Mouse (Mus musculus) forebrain, embryonic 14.5 days (tissue): ENCODE measurements around the gene Pcnx2. TPM values are rescaled to one million over a fixed set of nuclear protein-coding genes. Genes with fewer than 3 reads are reported as not detected.

Experiments
- ATAC-seq: fragments of 200-750 bp; cut with Nextera tagmentation; 2 replicates; pipeline ENCODE4 v1.8.0; 2017; ENCODE audit warnings: mild to moderate bottlenecking, moderate library complexity
- DNase-seq: peaks from one replicate; pipeline ENCODE4 v3.0.0-alpha.2; 2015; ENCODE audit warnings: low spot score
- H3K27ac ChIP-seq: fragments of 300-500 bp; sonication (generic); 2 replicates; pipeline ENCODE4 v1.5.1; 2014; ENCODE audit warnings: low read depth, mild to moderate bottlenecking, control low read depth, low read length, moderate library complexity
- H3K27me3 ChIP-seq: fragments of 300-500 bp; sonication (generic); replicated peaks from 2 replicates; pipeline ENCODE4 v1.6.1; 2014; ENCODE audit warnings: low read length, control low read depth, mixed read lengths; ENCODE audit not compliant: control insufficient read depth, insufficient read depth
- H3K36me3 ChIP-seq: fragments of 300-500 bp; sonication (generic); 2 replicates; pipeline ENCODE4 v1.6.1; 2014; ENCODE audit warnings: low read length, control low read depth; ENCODE audit not compliant: control insufficient read depth, insufficient read depth
- H3K4me1 ChIP-seq: fragments of 300-500 bp; sonication (generic); 2 replicates; pipeline ENCODE4 v1.6.1; 2014; ENCODE audit warnings: antibody characterized with exemption, low read length, control low read depth; ENCODE audit not compliant: control insufficient read depth, insufficient read depth
- H3K4me2 ChIP-seq: fragments of 300-500 bp; sonication (generic); 2 replicates; pipeline ENCODE4 v1.6.1; 2014; ENCODE audit warnings: mild to moderate bottlenecking, control low read depth, low read length
- H3K4me3 ChIP-seq: fragments of 300-500 bp; sonication (generic); 2 replicates; pipeline ENCODE4 v1.5.1; 2014; ENCODE audit warnings: low read depth, low read length, control low read depth
- H3K9ac ChIP-seq: fragments of 300-500 bp; sonication (generic); 2 replicates; pipeline ENCODE4 v1.6.1; 2014; ENCODE audit warnings: mild to moderate bottlenecking, low read length, control low read depth, moderate library complexity
- H3K9me3 ChIP-seq: fragments of 300-500 bp; sonication (generic); replicated peaks from 2 replicates; pipeline ENCODE4 v1.6.1; 2016; ENCODE audit warnings: low read length, control low read depth, mixed read lengths; ENCODE audit not compliant: control insufficient read depth
- WGBS: fragments of 180-500 bp; shearing (Covaris S2); extraction: QIAGEN DNeasy Blood & Tissue Kit; methylation state at CpG from one replicate; pipeline ENCODE4 v1.1.7; 2014; 5-methylcytosine and 5-hydroxymethylcytosine counted together
- polyA plus RNA-seq: library from polyadenylated mRNA; unstranded; fragments of >200 nt; fragmentation: Nextera tagmentation; extraction: Ambion mirVana; gene quantifications from 2 replicates; pipeline ENCODE4 v1.2.1, GENCODE M21; 2014

The Pcnx2 gene
- polyA plus RNA-seq, 1 experiment from 2014 or later = 2.6 TPM

GRCm38 (mm10) chr8:125733964-125734956 lies 163.9 kb downstream of the Pcnx2 start:
- Histone ChIP-seq H3K4me3 (peak overlapping the region; percentile 64), H3K27ac (no peak overlapping the region), H3K9ac (peak overlapping the region; percentile 77), H3K9me3 (no peaks in the 10 kb centered on the region), H3K36me3 (no peaks in the 10 kb centered on the region), H3K4me1 (peaks cover 4% of the 10 kb centered on the region; the same call in 1 of the 2 replicates), H3K4me2 (peak overlapping the region; percentile 84), H3K27me3 (no peaks in the 10 kb centered on the region)
- DNase-seq (peak; percentile 95), ATAC-seq (peak; percentile 95)
- WGBS = 7% methylated on average over 51 of the region's 52 CpGs

GRCm38 (mm10) chr8:125729746-125730145 lies 168.4 kb downstream of the Pcnx2 start, which contains the start of gene Ntpcr:
Ntpcr (plus strand) TSS chr8:125729963.
- H3K9ac ChIP-seq = no peak within 1 kb of the TSS
- no peaks in the 10 kb centered on the region for H3K36me3 ChIP-seq
- H3K4me3 ChIP-seq = no peak within 1 kb of the TSS
- no peak within 1 kb of the TSS for H3K27ac ChIP-seq
- H3K4me1 ChIP-seq = peaks cover 4% of the 10 kb centered on the region; the same call in 1 of the 2 replicates
- H3K9me3 ChIP-seq = no peaks in the 10 kb centered on the region
- 85% methylated on average over 7 of the region's 7 CpGs for WGBS
- no peak within 1 kb of the TSS for H3K4me2 ChIP-seq
- ATAC-seq (no peak), DNase-seq (no peak)
- no peaks in the 10 kb centered on the region for H3K27me3 ChIP-seq

- no peaks in the 10 kb centered on the region for H3K36me3 ChIP-seq
- DNase-seq (no peak), ATAC-seq (no peak)
- no peaks in the 10 kb centered on the region for H3K27me3 ChIP-seq
- WGBS = 58% methylated on average over 8 of the region's 8 CpGs
- no peak overlapping the region for H3K4me3 ChIP-seq
- H3K4me1 ChIP-seq = no peaks in the 10 kb centered on the region
- H3K4me2 ChIP-seq = no peak overlapping the region
- no peak overlapping the region for H3K9ac ChIP-seq
- H3K9me3 ChIP-seq = no peaks in the 10 kb centered on the region
- no peak overlapping the region for H3K27ac ChIP-seq
These were observed 170.3 kb downstream of the Pcnx2 start for GRCm38 (mm10) chr8:125727797-125728196.

GRCm38 (mm10) chr8:125726986-125727385 lies 171.1 kb downstream of the Pcnx2 start:
- WGBS = 87% methylated on average over 5 of the region's 5 CpGs
- no peak for ATAC-seq
- H3K27ac ChIP-seq = no peak overlapping the region

GRCm38 (mm10) chr8:125726143-125726542 lies 172.0 kb downstream of the Pcnx2 start:
- no peak overlapping the region for H3K4me2 ChIP-seq
- no peak overlapping the region for H3K9ac ChIP-seq
- H3K9me3 ChIP-seq = no peaks in the 10 kb centered on the region
- WGBS = 94% methylated on average over 4 of the region's 4 CpGs
- no peaks in the 10 kb centered on the region for H3K36me3 ChIP-seq
- H3K27ac ChIP-seq = no peak overlapping the region
- ATAC-seq = no peak
- no peaks in the 10 kb centered on the region for H3K4me1 ChIP-seq
- H3K27me3 ChIP-seq = no peaks in the 10 kb centered on the region
- no peak for DNase-seq
- no peak overlapping the region for H3K4me3 ChIP-seq

More at GRCm38 (mm10) chr8:125726986-125727385, 171.1 kb downstream of the Pcnx2 start:
- H3K4me2 ChIP-seq = no peak overlapping the region
- no peaks in the 10 kb centered on the region for H3K9me3 ChIP-seq
- no peak overlapping the region for H3K4me3 ChIP-seq
- no peaks in the 10 kb centered on the region for H3K27me3 ChIP-seq
- no peaks in the 10 kb centered on the region for H3K4me1 ChIP-seq
- H3K36me3 ChIP-seq = no peaks in the 10 kb centered on the region
- no peak for DNase-seq
- no peak overlapping the region for H3K9ac ChIP-seq

- Histone ChIP-seq H3K9ac (no peak overlapping the region), H3K4me3 (no peak overlapping the region), H3K4me1 (no peaks in the 10 kb centered on the region), H3K4me2 (no peak overlapping the region), H3K27me3 (no peaks in the 10 kb centered on the region), H3K27ac (no peak overlapping the region), H3K9me3 (no peaks in the 10 kb centered on the region), H3K36me3 (no peaks in the 10 kb centered on the region)
- DNase-seq (no peak), ATAC-seq (no peak)
- 84% methylated on average over 6 of the region's 6 CpGs for WGBS
These were observed 172.9 kb downstream of the Pcnx2 start for GRCm38 (mm10) chr8:125725037-125725820.

- Histone ChIP-seq H3K4me3 (no peak overlapping the region), H3K9me3 (no peaks in the 10 kb centered on the region), H3K4me2 (no peak overlapping the region), H3K4me1 (no peaks in the 10 kb centered on the region), H3K27ac (no peak overlapping the region), H3K36me3 (no peaks in the 10 kb centered on the region), H3K27me3 (no peaks in the 10 kb centered on the region), H3K9ac (no peak overlapping the region)
- 92% methylated on average over 6 of the region's 6 CpGs for WGBS
- DNase-seq = no peak
- no peak for ATAC-seq
These were observed 174.7 kb downstream of the Pcnx2 start for GRCm38 (mm10) chr8:125723437-125723836.

GRCm38 (mm10) chr8:125722675-125723074 lies 175.4 kb downstream of the Pcnx2 start:
- DNase-seq (no peak), ATAC-seq (no peak)
- Histone ChIP-seq H3K36me3 (no peaks in the 10 kb centered on the region), H3K4me2 (no peak overlapping the region), H3K4me3 (no peak overlapping the region), H3K9me3 (no peaks in the 10 kb centered on the region), H3K4me1 (no peaks in the 10 kb centered on the region), H3K27ac (no peak overlapping the region), H3K9ac (no peak overlapping the region), H3K27me3 (no peaks in the 10 kb centered on the region)
- WGBS = 96% methylated on average over 7 of the region's 7 CpGs
